In genomic region chr8:122546066-122546755, GRCm38 (mm10) we compare ENCODE assay signal across 8 mouse cellular contexts. TPM values are rescaled to one million over a fixed set of nuclear protein-coding genes. Genes with fewer than 3 reads are reported as not detected.
DNase-seq lines count a peak whose midpoint lies in the region; ATAC-seq and TF ChIP-seq lines count a peak whose summit lies in the region.

No protein-coding gene starts in this region.

- no peak for DNase-seq in heart, postnatal 25 days (ENCODE audit: low spot score)
- no peak for DNase-seq in spleen, adult 2 months (ENCODE audit: low read depth in 1 of 2, low spot score in 2 of 2)
- no peak for DNase-seq in spleen, postnatal 14 days (ENCODE audit: low spot score in 2 of 2)
- peak; percentile 52 for DNase-seq in liver, embryonic 11.5 days (ENCODE audit: low spot score)
- DNase-seq in right cerebral cortex, postnatal 4 days, result no peak

- H3K27me3 ChIP-seq in heart, embryonic 13.5 days (replicated peaks), result no peaks in the 10 kb centered on the region
- no peaks in the 10 kb centered on the region for H3K27me3 ChIP-seq in spleen, adult 2 months (ENCODE audit: control insufficient read depth, insufficient read depth, low read length)
- H3K27me3 ChIP-seq in liver, embryonic 11.5 days (replicated peaks; ENCODE audit: control insufficient read depth, insufficient read depth, low read length), result no peaks in the 10 kb centered on the region
- peaks cover 31% of the 10 kb centered on the region for H3K27me3 ChIP-seq in forebrain, embryonic 12.5 days

- intact Hi-C loops in heart, postnatal 25 days (cut with DNase I), result loop anchor here (2.0 kb wide), 1 partner anchor 19 kb away; no protein-coding TSS in a partner anchor

- H3K9ac ChIP-seq in heart, embryonic 13.5 days, result peak overlapping the region; percentile 90
- peak overlapping the region; percentile 95 for H3K9ac ChIP-seq in liver, embryonic 11.5 days (ENCODE audit: low read depth, low read length)
- no peak overlapping the region for H3K9ac ChIP-seq in forebrain, embryonic 12.5 days

- WGBS in heart, embryonic 13.5 days, result 40% methylated on average over 6 of the region's 7 CpGs
- 89% methylated on average over 7 of the region's 7 CpGs for WGBS in spleen, adult 2 months
- 46% methylated on average over 7 of the region's 7 CpGs for WGBS in liver, embryonic 11.5 days
- 86% methylated on average over 6 of the region's 7 CpGs for WGBS in forebrain, embryonic 12.5 days

- peaks cover 76% of the 10 kb centered on the region for H3K4me1 ChIP-seq in heart, embryonic 13.5 days
- peaks cover 39% of the 10 kb centered on the region; the same call in 1 of the 2 replicates for H3K4me1 ChIP-seq in spleen, adult 2 months (ENCODE audit: control insufficient read depth, insufficient read depth, insufficient read length)
- H3K4me1 ChIP-seq in liver, embryonic 11.5 days (replicated peaks; ENCODE audit: control insufficient read depth, insufficient read depth, low read length), result peaks cover 64% of the 10 kb centered on the region
- peaks cover 12% of the 10 kb centered on the region for H3K4me1 ChIP-seq in forebrain, embryonic 12.5 days

- H3K27ac ChIP-seq in heart, embryonic 13.5 days (replicated peaks), result peak overlapping the region; percentile 84
- peak overlapping the region; percentile 80 for H3K27ac ChIP-seq in spleen, adult 2 months (ENCODE audit: insufficient read depth, low read length)
- peak overlapping the region; percentile 89 for H3K27ac ChIP-seq in liver, embryonic 11.5 days (ENCODE audit: low read depth, low read length)
- H3K27ac ChIP-seq in forebrain, embryonic 12.5 days, result no peak overlapping the region

- no peaks in the 10 kb centered on the region for H3K9me3 ChIP-seq in heart, embryonic 13.5 days
- no peaks in the 10 kb centered on the region for H3K9me3 ChIP-seq in liver, embryonic 11.5 days (ENCODE audit: control insufficient read depth, low read length)
- H3K9me3 ChIP-seq in forebrain, embryonic 12.5 days, result no peaks in the 10 kb centered on the region

- H3K36me3 ChIP-seq in heart, embryonic 13.5 days, result peaks cover 9% of the 10 kb centered on the region
- H3K36me3 ChIP-seq in spleen, adult 2 months (ENCODE audit: control insufficient read depth, insufficient read depth, low read length), result no peaks in the 10 kb centered on the region
- H3K36me3 ChIP-seq in liver, embryonic 11.5 days (ENCODE audit: control insufficient read depth, insufficient read depth, low read length), result peaks cover 7% of the 10 kb centered on the region; the same call in 1 of the 2 replicates
- no peaks in the 10 kb centered on the region for H3K36me3 ChIP-seq in forebrain, embryonic 12.5 days (replicated peaks)

- no peak for TF ChIP-seq POLR2A in spleen, adult 2 months (IDR thresholded peaks at IDR 0.05; ENCODE audit: low read depth, low read length)

- H3K4me2 ChIP-seq in heart, embryonic 13.5 days, result peak overlapping the region; percentile 80
- H3K4me2 ChIP-seq in liver, embryonic 11.5 days, result peak overlapping the region; percentile 85
- no peak overlapping the region for H3K4me2 ChIP-seq in forebrain, embryonic 12.5 days

- H3K4me3 ChIP-seq in heart, embryonic 13.5 days, result peak overlapping the region; percentile 72
- H3K4me3 ChIP-seq in spleen, adult 2 months (ENCODE audit: extremely low read depth, insufficient read depth, insufficient read length), result no peak overlapping the region
- peak overlapping the region; percentile 85 for H3K4me3 ChIP-seq in liver, embryonic 11.5 days (ENCODE audit: low read depth, low read length)
- no peak overlapping the region for H3K4me3 ChIP-seq in forebrain, embryonic 12.5 days (replicated peaks)

- TF ChIP-seq CTCF in spleen, adult 2 months (IDR thresholded peaks at IDR 0.05; ENCODE audit: extremely low read depth, insufficient read depth, insufficient read length, insufficient replicate concordance), result no peak

- peak; percentile 32 for ATAC-seq in heart, embryonic 13.5 days (ENCODE audit: extremely low read depth, insufficient number of reproducible peaks, low FRiP score, low TSS enrichment)
- ATAC-seq in liver, embryonic 11.5 days (replicated peaks; ENCODE audit: low FRiP score), result peak; percentile 89
- no peak for ATAC-seq in CD4-positive, CD25-positive, alpha-beta regulatory T cell, adult 4 months
- ATAC-seq in forebrain, embryonic 12.5 days (ENCODE audit: low FRiP score), result no peak

RNA-seq across cellular contexts. Expression of gene Piezo1, which starts 4.9 kb away (rescaled TPM):
- polyA plus RNA-seq in heart, embryonic 13.5 days (2015; fragmentation: Nextera tagmentation; extraction: Ambion mirVana), result 12.9 and 15.4 TPM in 2 replicates
- total RNA-seq in heart, postnatal 25 days (2021), result 10 to 100 TPM; 17.2 to 19.1 TPM
- 96.7 and 117 TPM in 2 replicates for polyA plus RNA-seq in spleen, adult 2 months (2012; rRNA removed)
- polyA plus RNA-seq in liver, embryonic 11.5 days (2014; fragmentation: Nextera tagmentation; extraction: Ambion mirVana), result 29.7 and 45.8 TPM in 2 replicates
- 10 to 100 TPM; 15.3 to 22.7 TPM for polyA plus RNA-seq in CD4-positive, CD25-positive, alpha-beta regulatory T cell, adult 4 months (2017; shearing (Covaris generic))
- polyA plus RNA-seq in forebrain, embryonic 12.5 days (2016; fragmentation: Nextera tagmentation; extraction: Ambion mirVana), result 4.7 and 4.9 TPM in 2 replicates

RNA-seq across cellular contexts. Expression of gene Cdt1, which starts 21.6 kb away (rescaled TPM):
- polyA plus RNA-seq in heart, embryonic 13.5 days (2015; fragmentation: Nextera tagmentation; extraction: Ambion mirVana), result 31.0 and 34.6 TPM in 2 replicates
- total RNA-seq in heart, postnatal 25 days (2021), result 1 to 10 TPM; 2.7 to 3.2 TPM
- polyA plus RNA-seq in spleen, adult 2 months (2012; rRNA removed), result 50.4 and 118 TPM in 2 replicates
- 93.2 and 98.2 TPM in 2 replicates for polyA plus RNA-seq in liver, embryonic 11.5 days (2014; fragmentation: Nextera tagmentation; extraction: Ambion mirVana)
- 10 to 100 TPM in 1 of 2 experiments, 1 to 10 TPM in 1; 8.2 to 12.6 TPM for polyA plus RNA-seq in CD4-positive, CD25-positive, alpha-beta regulatory T cell, adult 4 months (2017; shearing (Covaris generic))
- polyA plus RNA-seq in forebrain, embryonic 12.5 days (2016; fragmentation: Nextera tagmentation; extraction: Ambion mirVana), result 43.7 and 46.0 TPM in 2 replicates

RNA-seq across cellular contexts. Expression of gene Aprt, which starts 30.5 kb away (rescaled TPM):
- 251 and 271 TPM in 2 replicates for polyA plus RNA-seq in heart, embryonic 13.5 days (2015; fragmentation: Nextera tagmentation; extraction: Ambion mirVana)
- 10 to 100 TPM; 30.6 to 39.3 TPM for total RNA-seq in heart, postnatal 25 days (2021)
- polyA plus RNA-seq in spleen, adult 2 months (2012; rRNA removed), result 86.7 and 106 TPM in 2 replicates
- 400 and 425 TPM in 2 replicates for polyA plus RNA-seq in liver, embryonic 11.5 days (2014; fragmentation: Nextera tagmentation; extraction: Ambion mirVana)
- polyA plus RNA-seq in CD4-positive, CD25-positive, alpha-beta regulatory T cell, adult 4 months (2017; shearing (Covaris generic)), result 100 to 1,000 TPM; 146 to 207 TPM
- polyA plus RNA-seq in forebrain, embryonic 12.5 days (2016; fragmentation: Nextera tagmentation; extraction: Ambion mirVana), result 170 and 188 TPM in 2 replicates

Comparison
In these comparisons a context has a peak if more than half of its experiments do, and no peak if none do; other contexts are left out.
1. ATAC-seq: peak in heart, embryonic 13.5 days (single experiment) and liver, embryonic 11.5 days (single experiment); none in CD4-positive, CD25-positive, alpha-beta regulatory T cell, adult 4 months (single experiment) and forebrain, embryonic 12.5 days (single experiment).
2. H3K4me3 ChIP-seq: peak in heart, embryonic 13.5 days (single experiment) and liver, embryonic 11.5 days (single experiment); none in spleen, adult 2 months (single experiment) and forebrain, embryonic 12.5 days (single experiment).